Comparison of ENCODE assay signal across 12 mouse cellular contexts in genomic region chr3:104667451-104667850, GRCm38 (mm10). TPM values are rescaled to one million over a fixed set of nuclear protein-coding genes. Genes with fewer than 3 reads are reported as not detected.
DNase-seq lines count a peak whose midpoint lies in the region; ATAC-seq and TF ChIP-seq lines count a peak whose summit lies in the region.
"Had no signal": no experiment of that assay in that cellular context is flagged by ENCODE, and none has a peak within 500 bp of the region (broad histone marks: within the 10 kb centered on the region; RNA-seq: fewer than 3 reads in every experiment).

No protein-coding gene starts in this region.

- H3K9ac ChIP-seq in forebrain, postnatal 0 days: no peak overlapping the region
- no peak overlapping the region for H3K9ac ChIP-seq in heart, postnatal 0 days (replicated peaks; ENCODE audit: low read depth, low read length)
- no peak overlapping the region for H3K9ac ChIP-seq in hindbrain, embryonic 11.5 days (ENCODE audit: low read depth, low read length)

- peak overlapping the region; percentile 81 for H3K27ac ChIP-seq in layer of hippocampus, adult 2 months
- H3K27ac ChIP-seq in forebrain, postnatal 0 days (ENCODE audit: low read depth, low read length): peak overlapping the region; percentile 47; the same call in 1 of the 2 replicates
- peak overlapping the region; percentile 62; the same call in 1 of the 2 replicates for H3K27ac ChIP-seq in heart, postnatal 0 days (ENCODE audit: low read depth)
- H3K27ac ChIP-seq in hindbrain, embryonic 11.5 days (ENCODE audit: low read depth, low read length): no peak overlapping the region

- TF ChIP-seq EP300 in heart, postnatal 0 days (IDR thresholded peaks at IDR 0.05; ENCODE audit: low read depth): no peak

- H3K4me2 ChIP-seq in forebrain, postnatal 0 days (ENCODE audit: low read depth): no peak overlapping the region
- H3K4me2 ChIP-seq in heart, postnatal 0 days (ENCODE audit: low read depth, low read length): no peak overlapping the region
- H3K4me2 ChIP-seq in hindbrain, embryonic 11.5 days (replicated peaks; ENCODE audit: low read depth, low read length): no peak overlapping the region

- H3K4me3 ChIP-seq in layer of hippocampus, adult 2 months: no peak overlapping the region
- no peak overlapping the region for H3K4me3 ChIP-seq in forebrain, postnatal 0 days (ENCODE audit: low read depth, low read length)
- H3K4me3 ChIP-seq in heart, postnatal 0 days (ENCODE audit: low read depth, low read length): no peak overlapping the region
- H3K4me3 ChIP-seq in hindbrain, embryonic 11.5 days (ENCODE audit: low read depth, low read length): no peak overlapping the region
- H3K4me3 ChIP-seq: megakaryocyte, embryonic 14.5 days had no signal

- ATAC-seq in forebrain, postnatal 0 days: no peak
- peak; percentile 64 for ATAC-seq in heart, postnatal 0 days (ENCODE audit: insufficient read depth, low read depth)
- ATAC-seq in hindbrain, embryonic 11.5 days (ENCODE audit: low FRiP score): no peak
- no peak for ATAC-seq in megakaryocyte progenitor cell, adult 5-6 weeks (replicated peaks; ENCODE audit: poor library complexity)
- ATAC-seq: intestine, embryonic 16.5 days had no signal

- peak in 1 of 2 experiments; percentile 21 for DNase-seq in layer of hippocampus, adult 2 months (ENCODE audit: low spot score in 2 of 2)
- DNase-seq in layer of hippocampus, postnatal 25 days (ENCODE audit: extremely low spot score in 1 of 2, low spot score in 1 of 2): no peak
- DNase-seq in brain, adult 2 months (ENCODE audit: low read depth, low spot score): peak; percentile 66
- DNase-seq in forebrain, postnatal 0 days: no peak
- DNase-seq in heart, postnatal 0 days (ENCODE audit: low spot score): peak; percentile 44
- no peak for DNase-seq in hindbrain, embryonic 11.5 days (ENCODE audit: low spot score)
- DNase-seq: cerebellum, adult 8-10 months; kidney, postnatal 4 days; retina, postnatal 1 day had no signal

- H3K4me1 ChIP-seq in forebrain, postnatal 0 days (ENCODE audit: insufficient read depth): no peaks in the 10 kb centered on the region
- peaks cover 16% of the 10 kb centered on the region for H3K4me1 ChIP-seq in heart, postnatal 0 days (ENCODE audit: control insufficient read depth, insufficient read depth)
- no peaks in the 10 kb centered on the region for H3K4me1 ChIP-seq in hindbrain, embryonic 11.5 days (replicated peaks; ENCODE audit: control insufficient read depth, insufficient read depth, low read length)

- TF ChIP-seq CTCF in layer of hippocampus, adult 2 months (conservative IDR thresholded peaks at IDR 0.05): no peak
- no peak for TF ChIP-seq CTCF in forebrain, postnatal 0 days (IDR thresholded peaks at IDR 0.05; ENCODE audit: low read depth)
- TF ChIP-seq CTCF in heart, postnatal 0 days (IDR thresholded peaks at IDR 0.05; ENCODE audit: low read depth): no peak

- H3K36me3 ChIP-seq in forebrain, postnatal 0 days (ENCODE audit: insufficient read depth): no peaks in the 10 kb centered on the region
- no peaks in the 10 kb centered on the region for H3K36me3 ChIP-seq in heart, postnatal 0 days (replicated peaks; ENCODE audit: control insufficient read depth, insufficient read depth, low read length)
- H3K36me3 ChIP-seq in hindbrain, embryonic 11.5 days (ENCODE audit: control insufficient read depth, insufficient read depth, low read length): no peaks in the 10 kb centered on the region

- WGBS in forebrain, postnatal 0 days: 62% methylated on average over 10 of the region's 10 CpGs
- 27% methylated on average over 10 of the region's 10 CpGs for WGBS in heart, postnatal 0 days
- 75% methylated on average over 10 of the region's 10 CpGs for WGBS in hindbrain, embryonic 11.5 days

- H3K9me3 ChIP-seq in forebrain, postnatal 0 days (ENCODE audit: low read length): no peaks in the 10 kb centered on the region
- H3K9me3 ChIP-seq in heart, postnatal 0 days (replicated peaks; ENCODE audit: control insufficient read depth, low read length): no peaks in the 10 kb centered on the region
- H3K9me3 ChIP-seq in hindbrain, embryonic 11.5 days (ENCODE audit: control insufficient read depth, low read length): no peaks in the 10 kb centered on the region
- H3K9me3 ChIP-seq: megakaryocyte, embryonic 14.5 days had no signal

- no peaks in the 10 kb centered on the region for H3K27me3 ChIP-seq in forebrain, postnatal 0 days (ENCODE audit: insufficient read depth, low read length)
- H3K27me3 ChIP-seq in heart, postnatal 0 days (ENCODE audit: control insufficient read depth, insufficient read depth, low read length): no peaks in the 10 kb centered on the region
- no peaks in the 10 kb centered on the region for H3K27me3 ChIP-seq in hindbrain, embryonic 11.5 days (ENCODE audit: control insufficient read depth, insufficient read depth, low read length)
- H3K27me3 ChIP-seq: megakaryocyte, embryonic 14.5 days had no signal

RNA-seq across cellular contexts. Expression of gene Slc16a1, which starts 29.0 kb away (rescaled TPM):
- total RNA-seq in layer of hippocampus, adult 2 months (2021): 10 to 100 TPM; 20.8 to 22.0 TPM
- 10 to 100 TPM; 28.4 to 34.3 TPM for total RNA-seq in layer of hippocampus, postnatal 25 days (2021)
- 32.1 and 33.4 TPM in 2 replicates for total RNA-seq in forebrain, postnatal 0 days (2014; rRNA removed)
- 17.4 and 20.2 TPM in 2 replicates for polyA plus RNA-seq in forebrain, postnatal 0 days (2015; fragmentation: Nextera tagmentation; extraction: Ambion mirVana)
- 213 and 255 TPM in 2 replicates for total RNA-seq in heart, postnatal 0 days (2014; rRNA removed; ENCODE audit: low replicate concordance)
- 73.4 and 104 TPM in 2 replicates for polyA plus RNA-seq in heart, postnatal 0 days (2015; fragmentation: Nextera tagmentation; extraction: Ambion mirVana)
- polyA plus RNA-seq in hindbrain, embryonic 11.5 days (2014; fragmentation: Nextera tagmentation; extraction: Ambion mirVana): 31.7 and 33.4 TPM in 2 replicates
- total RNA-seq in megakaryocyte progenitor cell, adult 5-6 weeks (2015): 59.7 and 60.3 TPM in 2 replicates
- 92.8 and 104 TPM in 2 replicates for total RNA-seq in megakaryocyte progenitor cell, adult 5-6 weeks (2017)

Comparison
In these comparisons a context has a peak if more than half of its experiments do, and no peak if none do; other contexts are left out.
1. DNase-seq: peak in brain, adult 2 months (single experiment) and heart, postnatal 0 days (single experiment); none in layer of hippocampus, postnatal 25 days (0 of 2), forebrain, postnatal 0 days (single experiment) and hindbrain, embryonic 11.5 days (single experiment).